Mouse (Mus musculus) small intestine, adult 2 months (tissue): Measurements from ENCODE around the gene Cdc45. TPM values are rescaled to one million over a fixed set of nuclear protein-coding genes. Genes with fewer than 3 reads are reported as not detected.

Source experiments
- H3K27ac ChIP-seq: fragments of 200-500 bp; 2 replicates; pipeline ENCODE4 v1.5.1; 2012; ENCODE audit warnings: low read depth, low read length, control low read depth, inconsistent platforms; ENCODE audit not compliant: insufficient read depth
- H3K27me3 ChIP-seq: fragments of 200-500 bp; 2 replicates; pipeline ENCODE4 v1.6.1; 2012; ENCODE audit warnings: mild to moderate bottlenecking, moderate library complexity, low read length, inconsistent platforms; ENCODE audit not compliant: control insufficient read depth, insufficient read depth
- H3K36me3 ChIP-seq: fragments of 200-500 bp; 2 replicates; pipeline ENCODE4 v1.6.1; 2012; ENCODE audit warnings: mild to moderate bottlenecking, low read length, control low read depth, inconsistent platforms; ENCODE audit not compliant: control insufficient read depth, insufficient read depth
- H3K4me1 ChIP-seq: fragments of 200-500 bp; 2 replicates; pipeline ENCODE4 v1.6.1; 2012; ENCODE audit warnings: low read length, inconsistent platforms, mixed read lengths; ENCODE audit not compliant: control insufficient read depth, insufficient read depth, insufficient read length
- H3K4me3 ChIP-seq: fragments of 200-500 bp; 2 replicates; pipeline ENCODE4 v1.5.1; 2012; ENCODE audit warnings: low read depth, mild to moderate bottlenecking, control low read depth, inconsistent platforms, low read length, moderate library complexity
- CTCF ChIP-seq: fragments of 200-500 bp; IDR thresholded peaks from 2 replicates; pipeline ENCODE4 v1.5.1; 2012; ENCODE audit warnings: low read depth, mild to moderate bottlenecking, control low read depth, inconsistent platforms, low read length, moderate library complexity, mixed read lengths; ENCODE audit not compliant: insufficient replicate concordance, insufficient read length; ENCODE audit errors: extremely low read depth
- POLR2A ChIP-seq: fragments of 200-500 bp; IDR thresholded peaks from 2 replicates; pipeline ENCODE4 v1.6.1; 2012; ENCODE audit warnings: low read depth, mild to moderate bottlenecking, control low read depth, inconsistent platforms, low read length, moderate library complexity
- WGBS: fragments of 180-500 bp; shearing (Covaris S2); methylation state at CpG from one replicate; pipeline ENCODE4 v1.1.7; 2018; 5-methylcytosine and 5-hydroxymethylcytosine counted together
- polyA plus RNA-seq: library from polyadenylated mRNA; depleted of rRNA; stranded (reverse); fragments of >200 nt; gene quantifications from 2 replicates; pipeline ENCODE4 v1.2.3, GENCODE M21; 2012

Cdc45 gene
- polyA plus RNA-seq, 1 experiment: 6.6 TPM

- Histone ChIP-seq H3K4me1 (no peaks in the 10 kb centered on the region), H3K27ac (no peak overlapping the region)
- 92% methylated on average over 10 of the region's 10 CpGs for WGBS
These were observed 25.1 kb downstream of the Cdc45 start for GRCm38 (mm10) chr16:18786652-18787051.

GRCm38 (mm10) chr16:18785485-18785884 is 26.3 kb downstream of the Cdc45 start:
- H3K4me1 ChIP-seq: no peaks in the 10 kb centered on the region
- TF ChIP-seq POLR2A: no peak
- TF ChIP-seq CTCF: no peak
- H3K27me3 ChIP-seq: no peaks in the 10 kb centered on the region
- H3K27ac ChIP-seq: no peak overlapping the region
- 88% methylated on average over 1 of the region's 1 CpGs for whole genome bisulfite sequencing
- H3K36me3 ChIP-seq: peaks cover 5% of the 10 kb centered on the region
- H3K4me3 ChIP-seq: no peak overlapping the region

More at GRCm38 (mm10) chr16:18786652-18787051, 25.1 kb downstream of the Cdc45 start:
- TF ChIP-seq POLR2A (no peak), CTCF (no peak)
- H3K4me3 ChIP-seq: no peak overlapping the region
- peaks cover 5% of the 10 kb centered on the region for H3K36me3 ChIP-seq
- no peaks in the 10 kb centered on the region for H3K27me3 ChIP-seq

GRCm38 (mm10) chr16:18785025-18785424 is 26.8 kb downstream of the Cdc45 start:
- Histone ChIP-seq H3K36me3 (peaks cover 4% of the 10 kb centered on the region), H3K27ac (no peak overlapping the region), H3K27me3 (no peaks in the 10 kb centered on the region), H3K4me1 (no peaks in the 10 kb centered on the region), H3K4me3 (no peak overlapping the region)
- 97% methylated on average over 7 of the region's 7 CpGs for whole genome bisulfite sequencing
- no peak for TF ChIP-seq CTCF

GRCm38 (mm10) chr16:18781810-18782209 is 30.0 kb downstream of the Cdc45 start:
- H3K4me1 ChIP-seq: peaks cover 9% of the 10 kb centered on the region
- H3K36me3 ChIP-seq: peaks cover 2% of the 10 kb centered on the region; the same call in 1 of the 2 replicates
- no peak overlapping the region for H3K27ac ChIP-seq
- 90% methylated on average over 10 of the region's 10 CpGs for WGBS
- TF ChIP-seq POLR2A (no peak), CTCF (no peak)
- peaks cover 18% of the 10 kb centered on the region for H3K27me3 ChIP-seq
- no peak overlapping the region for H3K4me3 ChIP-seq

- Histone ChIP-seq H3K36me3 (no peaks in the 10 kb centered on the region), H3K4me3 (no peak overlapping the region), H3K27me3 (peaks cover 26% of the 10 kb centered on the region), H3K4me1 (peaks cover 9% of the 10 kb centered on the region), H3K27ac (no peak overlapping the region)
- WGBS: 68% methylated on average over 2 of the region's 2 CpGs
- TF ChIP-seq POLR2A (no peak), CTCF (no peak)
These were observed 33.3 kb downstream of the Cdc45 start for GRCm38 (mm10) chr16:18778461-18778860.

GRCm38 (mm10) chr16:18777101-18778080 is 34.4 kb downstream of the Cdc45 start:
- H3K27ac ChIP-seq: no peak overlapping the region
- peaks cover 9% of the 10 kb centered on the region for H3K4me1 ChIP-seq
- 4% methylated on average over 80 of the region's 80 CpGs for WGBS
- TF ChIP-seq POLR2A (no peak), CTCF (no peak)
- H3K4me3 ChIP-seq: peak overlapping the region; percentile 54
- H3K27me3 ChIP-seq: peaks cover 26% of the 10 kb centered on the region
- H3K36me3 ChIP-seq: no peaks in the 10 kb centered on the region

GRCm38 (mm10) chr16:18776556-18777100 is 35.2 kb downstream of the Cdc45 start, which contains the start of gene Cldn5:
Gene Cldn5, plus strand, starts transcription at chr16:18776847.
- WGBS: 23% methylated on average over 19 of the region's 19 CpGs
- Histone ChIP-seq H3K4me1 (peaks cover 9% of the 10 kb centered on the region), H3K27ac (no peak within 1 kb of the TSS), H3K27me3 (peaks cover 26% of the 10 kb centered on the region), H3K36me3 (no peaks in the 10 kb centered on the region), H3K4me3 (peak within 1 kb of the TSS; percentile 54)
- no peak for TF ChIP-seq CTCF
- TF ChIP-seq POLR2A: no peak
